ENCODE assay signal across 9 mouse cellular contexts in genomic region chr1:92215131-92215638, GRCm38 (mm10). TPM values are rescaled to one million over a fixed set of nuclear protein-coding genes. Genes with fewer than 3 reads are reported as not detected.
DNase-seq lines count a peak whose midpoint lies in the region; ATAC-seq and TF ChIP-seq lines count a peak whose summit lies in the region.
"Had no signal": no experiment of that assay in that cellular context is flagged by ENCODE, and none has a peak within 500 bp of the region (broad histone marks: within the 10 kb centered on the region; RNA-seq: fewer than 3 reads in every experiment).

No protein-coding gene starts in this region.

- no peaks in the 10 kb centered on the region for H3K9me3 ChIP-seq in forebrain, embryonic 11.5 days (ENCODE audit: control insufficient read depth, low read length)
- H3K9me3 ChIP-seq in forebrain, postnatal 0 days (ENCODE audit: low read length), result no peaks in the 10 kb centered on the region
- H3K9me3 ChIP-seq in heart, embryonic 15.5 days (replicated peaks), result no peaks in the 10 kb centered on the region

- no peak overlapping the region for H3K9ac ChIP-seq in forebrain, embryonic 11.5 days (ENCODE audit: low read length)
- H3K9ac ChIP-seq in forebrain, postnatal 0 days, result no peak overlapping the region
- no peak overlapping the region for H3K9ac ChIP-seq in heart, embryonic 15.5 days

- H3K36me3 ChIP-seq in forebrain, embryonic 11.5 days (ENCODE audit: control insufficient read depth, insufficient read depth, low read length), result no peaks in the 10 kb centered on the region
- no peaks in the 10 kb centered on the region for H3K36me3 ChIP-seq in forebrain, postnatal 0 days (ENCODE audit: insufficient read depth)
- H3K36me3 ChIP-seq in heart, embryonic 15.5 days, result no peaks in the 10 kb centered on the region

- no peak for DNase-seq in forebrain, embryonic 11.5 days (ENCODE audit: low spot score)
- DNase-seq in forebrain, postnatal 0 days, result no peak
- peak; percentile 10 for DNase-seq in urinary bladder, postnatal 25 days (ENCODE audit: low spot score)
- DNase-seq in urinary bladder, adult 2 months (ENCODE audit: low spot score), result no peak
- DNase-seq in urinary bladder, postnatal 36 days (ENCODE audit: low spot score in 2 of 2), result peak; percentile 25 to 33
- DNase-seq in layer of hippocampus, adult 18-20 months (ENCODE audit: low spot score in 2 of 2), result no peak

- H3K27ac ChIP-seq in forebrain, embryonic 11.5 days (ENCODE audit: low read depth, low read length), result peak overlapping the region; percentile 7; the same call in 1 of the 2 replicates
- H3K27ac ChIP-seq in forebrain, postnatal 0 days (ENCODE audit: low read depth, low read length), result no peak overlapping the region
- H3K27ac ChIP-seq in heart, embryonic 15.5 days, result peak overlapping the region; percentile 44

- H3K4me3 ChIP-seq in forebrain, embryonic 11.5 days (ENCODE audit: low read depth, low read length), result no peak overlapping the region
- no peak overlapping the region for H3K4me3 ChIP-seq in forebrain, postnatal 0 days (ENCODE audit: low read depth, low read length)
- H3K4me3 ChIP-seq in heart, embryonic 15.5 days, result no peak overlapping the region
- H3K4me3 ChIP-seq: megakaryocyte, embryonic 14.5 days had no signal

- no peak overlapping the region for H3K4me2 ChIP-seq in forebrain, embryonic 11.5 days (ENCODE audit: low read depth, low read length, severe bottlenecking)
- H3K4me2 ChIP-seq in forebrain, postnatal 0 days (ENCODE audit: low read depth), result no peak overlapping the region
- H3K4me2 ChIP-seq in heart, embryonic 15.5 days, result no peak overlapping the region

- no peak for TF ChIP-seq CTCF in forebrain, postnatal 0 days (IDR thresholded peaks at IDR 0.05; ENCODE audit: low read depth)

- H3K27me3 ChIP-seq in forebrain, embryonic 11.5 days (ENCODE audit: control insufficient read depth, insufficient read depth, low read length), result no peaks in the 10 kb centered on the region
- peaks cover 2% of the 10 kb centered on the region; the same call in 1 of the 2 replicates for H3K27me3 ChIP-seq in forebrain, postnatal 0 days (ENCODE audit: insufficient read depth, low read length)
- H3K27me3 ChIP-seq in heart, embryonic 15.5 days, result 0 out of 2 replicates have a peak, but pooled peaks cover 3% of the 10 kb centered on the region

- peaks cover 8% of the 10 kb centered on the region; the same call in 1 of the 2 replicates for H3K4me1 ChIP-seq in forebrain, embryonic 11.5 days (replicated peaks; ENCODE audit: control insufficient read depth, insufficient read depth, low read length)
- H3K4me1 ChIP-seq in forebrain, postnatal 0 days (ENCODE audit: insufficient read depth), result peaks cover 7% of the 10 kb centered on the region; the same call in 1 of the 2 replicates
- H3K4me1 ChIP-seq in heart, embryonic 15.5 days (replicated peaks), result peaks cover 29% of the 10 kb centered on the region
- H3K4me1 ChIP-seq: megakaryocyte, embryonic 14.5 days had no signal

- WGBS in forebrain, embryonic 11.5 days, result 75% methylated on average over 8 of the region's 8 CpGs
- 79% methylated on average over 8 of the region's 8 CpGs for WGBS in forebrain, postnatal 0 days
- WGBS in heart, embryonic 15.5 days, result 66% methylated on average over 8 of the region's 8 CpGs

- no peak for ATAC-seq in forebrain, embryonic 11.5 days (replicated peaks; ENCODE audit: low FRiP score)
- no peak for ATAC-seq in forebrain, postnatal 0 days
- no peak for ATAC-seq in heart, embryonic 15.5 days (replicated peaks; ENCODE audit: insufficient number of reproducible peaks, insufficient read depth, low FRiP score, low read depth)
- ATAC-seq in megakaryocyte, adult 5-6 weeks (ENCODE audit: poor library complexity, severe bottlenecking), result no peak

RNA-seq across cellular contexts. Expression of gene Hdac4, which starts 19.7 kb away (rescaled TPM):
- polyA plus RNA-seq in forebrain, embryonic 11.5 days (2014; fragmentation: Nextera tagmentation; extraction: Ambion mirVana), result 29.6 and 31.9 TPM in 2 replicates
- total RNA-seq in forebrain, postnatal 0 days (2014; rRNA removed), result 39.7 and 57.0 TPM in 2 replicates
- polyA plus RNA-seq in forebrain, postnatal 0 days (2015; fragmentation: Nextera tagmentation; extraction: Ambion mirVana), result 11.2 and 21.3 TPM in 2 replicates
- polyA plus RNA-seq in urinary bladder, adult 2 months (2012; rRNA removed), result 15.4 and 17.5 TPM in 2 replicates
- polyA plus RNA-seq in heart, embryonic 15.5 days (2015; fragmentation: Nextera tagmentation; extraction: Ambion mirVana), result 10.5 and 18.7 TPM in 2 replicates
- total RNA-seq in megakaryocyte, adult 5-6 weeks (2015), result 14.8 and 19.0 TPM in 2 replicates
- total RNA-seq in megakaryocyte, adult 5-6 weeks (2017), result 13.3 and 19.4 TPM in 2 replicates
- total RNA-seq in layer of hippocampus, adult 18-20 months (2021), result 100 to 1,000 TPM; 110 to 113 TPM

Comparison
In these comparisons a context has a peak if more than half of its experiments do, and no peak if none do; other contexts are left out.
1. DNase-seq: peak in urinary bladder, postnatal 25 days (single experiment) and urinary bladder, postnatal 36 days (2 of 2); none in forebrain, embryonic 11.5 days (single experiment), forebrain, postnatal 0 days (single experiment), urinary bladder, adult 2 months (single experiment) and layer of hippocampus, adult 18-20 months (0 of 2).